Mouse (Mus musculus): ENCODE results near the gene Bank1. TPM values are rescaled to one million over a fixed set of nuclear protein-coding genes. Genes with fewer than 3 reads are reported as not detected.

The Bank1 gene
- polyA plus RNA-seq, 1 experiment from 2014 or later = 0.51 TPM

DNA sequence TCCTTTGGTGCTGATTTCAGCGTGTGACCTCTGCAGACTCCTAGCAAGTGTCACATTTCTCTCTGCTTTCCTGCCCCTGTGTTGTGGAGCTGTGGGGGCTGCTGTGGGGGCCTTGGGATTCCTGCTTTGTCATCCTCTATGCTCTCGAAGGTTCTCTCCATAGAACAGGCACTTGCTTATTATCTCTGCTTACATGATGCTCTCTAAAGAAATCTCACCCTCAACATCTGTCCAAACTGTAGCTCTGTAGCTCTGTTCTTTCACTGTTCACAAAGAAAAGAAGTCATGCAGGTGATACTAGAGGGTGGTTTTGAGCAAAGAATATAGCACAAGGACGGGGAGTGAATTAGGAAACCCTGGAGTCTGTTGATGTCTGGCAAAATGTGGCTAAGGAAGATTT is 288.6 kb downstream of the Bank1 start:
- no peak overlapping the region for H3K4me3 ChIP-seq
- 45% methylated on average over 3 of the region's 3 CpGs for WGBS
- no peak overlapping the region for H3K9ac ChIP-seq
- H3K9me3 ChIP-seq = no peaks in the 10 kb centered on the region
- H3K4me1 ChIP-seq = no peaks in the 10 kb centered on the region
- no peak overlapping the region for H3K27ac ChIP-seq
- ATAC-seq (ENCODE audit: low FRiP score, low read depth) = no peak
- no peak overlapping the region for H3K4me2 ChIP-seq (replicated peaks)
- no peaks in the 10 kb centered on the region for H3K36me3 ChIP-seq
- no peaks in the 10 kb centered on the region for H3K27me3 ChIP-seq

GRCm38 (mm10) chr3:136035784-136036183 is 290.1 kb downstream of the Bank1 start:
- Histone ChIP-seq H3K27ac (no peak overlapping the region), H3K36me3 (no peaks in the 10 kb centered on the region), H3K9ac (no peak overlapping the region), H3K4me1 (no peaks in the 10 kb centered on the region), H3K4me3 (no peak overlapping the region), H3K4me2 (replicated peaks) (no peak overlapping the region), H3K9me3 (no peaks in the 10 kb centered on the region), H3K27me3 (no peaks in the 10 kb centered on the region)
- ATAC-seq (ENCODE audit: low FRiP score, low read depth) = no peak
- 40% methylated on average over 1 of the region's 1 CpGs for WGBS

DNA sequence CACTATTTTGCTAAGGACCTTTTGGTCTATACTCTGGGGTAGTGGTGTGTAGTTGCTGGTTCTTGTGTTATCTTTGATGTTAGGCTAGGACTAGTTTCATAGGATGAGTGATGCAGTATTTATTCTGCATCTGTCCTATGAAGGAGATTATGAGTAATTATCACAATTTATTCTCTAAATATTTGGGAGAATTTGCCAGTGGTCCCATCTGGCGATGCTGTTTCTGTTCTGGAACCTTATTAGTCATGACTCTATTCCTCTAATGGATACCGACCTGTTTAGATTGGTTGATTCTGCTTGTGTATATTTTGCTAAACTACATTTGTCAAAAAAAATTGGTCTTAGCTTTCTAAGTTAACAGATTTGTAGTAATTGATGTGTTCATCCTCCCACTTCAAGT is 301.0 kb downstream of the Bank1 start:
- Histone ChIP-seq H3K4me1 (no peaks in the 10 kb centered on the region), H3K9me3 (no peaks in the 10 kb centered on the region), H3K9ac (no peak overlapping the region), H3K4me3 (no peak overlapping the region), H3K36me3 (no peaks in the 10 kb centered on the region), H3K27ac (no peak overlapping the region), H3K4me2 (replicated peaks) (no peak overlapping the region), H3K27me3 (0 out of 2 replicates have a peak, but pooled peaks cover 3% of the 10 kb centered on the region)
- WGBS = 91% methylated on average over 2 of the region's 2 CpGs
- ATAC-seq (ENCODE audit: low FRiP score, low read depth) = no peak

- Histone ChIP-seq H3K36me3 (no peaks in the 10 kb centered on the region), H3K27me3 (no peaks in the 10 kb centered on the region), H3K9me3 (no peaks in the 10 kb centered on the region), H3K4me2 (replicated peaks) (no peak overlapping the region), H3K4me1 (no peaks in the 10 kb centered on the region), H3K9ac (no peak overlapping the region), H3K27ac (no peak overlapping the region), H3K4me3 (no peak overlapping the region)
- WGBS = 81% methylated on average over 2 of the region's 2 CpGs
- no peak for ATAC-seq (ENCODE audit: low FRiP score, low read depth)
Observed at GRCm38 (mm10) chr3:136017517-136017916, 308.3 kb downstream of the Bank1 start.

DNA sequence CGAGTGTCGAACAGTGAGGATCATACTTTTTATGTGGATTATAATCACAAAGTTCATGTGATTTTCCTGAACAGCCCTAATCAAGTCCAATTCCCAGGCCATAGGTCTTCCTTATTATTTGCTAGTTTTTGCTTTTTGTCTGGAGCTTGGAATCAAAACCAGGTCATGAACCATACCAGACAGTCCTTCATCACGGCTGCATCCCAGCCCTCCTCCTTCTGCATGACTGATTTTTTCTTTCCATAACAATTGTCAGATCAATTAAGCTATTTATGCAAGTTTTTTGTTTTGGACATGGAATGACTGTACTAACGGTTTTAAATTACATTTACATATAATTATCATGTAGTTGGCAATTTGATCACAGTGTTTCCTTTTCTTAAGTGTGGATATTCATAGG is 315.2 kb downstream of the Bank1 start:
- ATAC-seq (ENCODE audit: low FRiP score, low read depth) = no peak

GRCm38 (mm10) chr3:136007846-136008245 is 318.0 kb downstream of the Bank1 start:
- Histone ChIP-seq H3K9ac (no peak overlapping the region), H3K27ac (no peak overlapping the region), H3K4me3 (peak overlapping the region; percentile 2; the same call in 1 of the 2 replicates), H3K9me3 (no peaks in the 10 kb centered on the region; the same call in 1 of the 2 replicates), H3K4me1 (peaks cover 8% of the 10 kb centered on the region; the same call in 1 of the 2 replicates), H3K4me2 (replicated peaks) (peak overlapping the region; percentile 50), H3K27me3 (no peaks in the 10 kb centered on the region), H3K36me3 (no peaks in the 10 kb centered on the region)
- WGBS = 28% methylated on average over 9 of the region's 9 CpGs
- ATAC-seq (ENCODE audit: low FRiP score, low read depth) = no peak

More for the DNA sequence above, 315.2 kb downstream of the Bank1 start:
- H3K4me3 ChIP-seq = no peak overlapping the region
- no peak overlapping the region for H3K9ac ChIP-seq
- H3K27ac ChIP-seq = no peak overlapping the region
- H3K36me3 ChIP-seq = no peaks in the 10 kb centered on the region
- WGBS = 79% methylated on average over 4 of the region's 4 CpGs
- H3K4me2 ChIP-seq (replicated peaks) = no peak overlapping the region
- no peaks in the 10 kb centered on the region for H3K9me3 ChIP-seq
- H3K4me1 ChIP-seq = peaks cover 8% of the 10 kb centered on the region; the same call in 1 of the 2 replicates
- no peaks in the 10 kb centered on the region for H3K27me3 ChIP-seq

GRCm38 (mm10) chr3:136007081-136007828 is 318.6 kb downstream of the Bank1 start:
- no peaks in the 10 kb centered on the region; the same call in 1 of the 2 replicates for H3K9me3 ChIP-seq
- no peaks in the 10 kb centered on the region for H3K27me3 ChIP-seq
- no peak for ATAC-seq (ENCODE audit: low FRiP score, low read depth)
- H3K9ac ChIP-seq = no peak overlapping the region
- H3K27ac ChIP-seq = no peak overlapping the region
- H3K4me1 ChIP-seq = peaks cover 8% of the 10 kb centered on the region; the same call in 1 of the 2 replicates
- peak overlapping the region; percentile 2; the same call in 1 of the 2 replicates for H3K4me3 ChIP-seq
- H3K36me3 ChIP-seq = no peaks in the 10 kb centered on the region
- peak overlapping the region; percentile 50 for H3K4me2 ChIP-seq (replicated peaks)
- WGBS = 49% methylated on average over 11 of the region's 11 CpGs
